Mouse (Mus musculus) liver, embryonic 14.5 days (tissue): ENCODE data around the gene Eng. TPM values are rescaled to one million over a fixed set of nuclear protein-coding genes. Genes with fewer than 3 reads are reported as not detected.

Source experiments
- ATAC-seq: fragments of 200-750 bp; cut with Nextera tagmentation; 2 replicates; pipeline ENCODE4 v1.8.0; 2017; ENCODE audit warnings: moderate number of reproducible peaks, mild to moderate bottlenecking, moderate library complexity; ENCODE audit not compliant: insufficient read depth
- DNase-seq, 3 experiments: peaks; one replicate each; pipeline ENCODE4 v3.0.0-alpha.2; 2012 to 2013; ENCODE audit warnings: low read depth in 3 of 3, low spot score in 3 of 3
- H3K27ac ChIP-seq: fragments of 300-500 bp; sonication (generic); 2 replicates; pipeline ENCODE4 v1.5.1; 2014; ENCODE audit warnings: moderate library complexity, mild to moderate bottlenecking, control low read depth, inconsistent platforms
- H3K27me3 ChIP-seq: fragments of 300-500 bp; sonication (generic); 2 replicates; pipeline ENCODE4 v1.6.1; 2014; ENCODE audit warnings: mild to moderate bottlenecking, low read length, moderate library complexity; ENCODE audit not compliant: control insufficient read depth, insufficient read depth
- H3K36me3 ChIP-seq: fragments of 300-500 bp; sonication (generic); replicated peaks from 2 replicates; pipeline ENCODE4 v1.6.1; 2014; ENCODE audit warnings: low read depth; ENCODE audit not compliant: control insufficient read depth, insufficient read depth
- H3K4me1 ChIP-seq, 2 experiments: fragments of 200-500 bp in 1 of 2; fragments of 300-500 bp in 1 of 2; sonication (generic) in 1 of 2; replicated peaks; 2 replicates each; pipeline ENCODE4 v1.6.1; 2012 to 2014; ENCODE audit warnings: antibody characterized with exemption in 1 of 2, inconsistent platforms in 1 of 2, low read length in 1 of 2; ENCODE audit not compliant: control insufficient read depth in 2 of 2, insufficient read depth in 2 of 2
- H3K4me2 ChIP-seq: fragments of 300-500 bp; sonication (generic); 2 replicates; pipeline ENCODE4 v1.6.1; 2014; ENCODE audit warnings: low read depth, mild to moderate bottlenecking, control low read depth, moderate library complexity
- H3K4me3 ChIP-seq, 2 experiments: fragments of 200-500 bp in 1 of 2; fragments of 300-500 bp in 1 of 2; sonication (generic) in 1 of 2; 2 replicates each; pipeline ENCODE4 v1.5.1; 2012 to 2014; ENCODE audit warnings: low read depth in 2 of 2, low read length in 2 of 2, mild to moderate bottlenecking in 2 of 2, control low read depth in 1 of 2, inconsistent platforms in 1 of 2, moderate library complexity in 1 of 2; ENCODE audit not compliant: insufficient read depth in 1 of 2
- H3K9ac ChIP-seq: fragments of 300-500 bp; sonication (generic); replicated peaks from 2 replicates; pipeline ENCODE4 v1.6.1; 2014; ENCODE audit warnings: mild to moderate bottlenecking, control low read depth, moderate library complexity
- H3K9me3 ChIP-seq: fragments of 300-500 bp; sonication (generic); 2 replicates; pipeline ENCODE4 v1.6.1; 2016; ENCODE audit warnings: low read length, mixed read lengths; ENCODE audit not compliant: control insufficient read depth
- CTCF ChIP-seq: IDR thresholded peaks from 2 replicates; pipeline ENCODE4 v1.5.1; 2016; ENCODE audit warnings: antibody characterized with exemption, low read depth, control low read depth
- EP300 ChIP-seq: IDR thresholded peaks from 2 replicates; pipeline ENCODE4 v1.6.1; 2016; ENCODE audit warnings: antibody characterized with exemption, low read depth
- WGBS: fragments of 180-500 bp; shearing (Covaris S2); extraction: QIAGEN DNeasy Blood & Tissue Kit; methylation state at CpG from one replicate; pipeline ENCODE4 v1.1.7; 2014; ENCODE audit not compliant: insufficient replicate concordance; 5-methylcytosine and 5-hydroxymethylcytosine counted together
- polyA plus RNA-seq, 2 experiments: library from polyadenylated mRNA; depleted of rRNA in 1 of 2; stranded (reverse) in 1 of 2; unstranded in 1 of 2; fragments of >200 nt; fragmentation: Nextera tagmentation in 1 of 2; extraction: Ambion mirVana in 1 of 2; gene quantifications; 2 replicates each; pipeline versions ENCODE4 v1.2.1 to v1.2.3; 2012 to 2014

The Eng gene
- polyA plus RNA-seq, 2 experiments, result 13.9 to 15.4 TPM

DNA sequence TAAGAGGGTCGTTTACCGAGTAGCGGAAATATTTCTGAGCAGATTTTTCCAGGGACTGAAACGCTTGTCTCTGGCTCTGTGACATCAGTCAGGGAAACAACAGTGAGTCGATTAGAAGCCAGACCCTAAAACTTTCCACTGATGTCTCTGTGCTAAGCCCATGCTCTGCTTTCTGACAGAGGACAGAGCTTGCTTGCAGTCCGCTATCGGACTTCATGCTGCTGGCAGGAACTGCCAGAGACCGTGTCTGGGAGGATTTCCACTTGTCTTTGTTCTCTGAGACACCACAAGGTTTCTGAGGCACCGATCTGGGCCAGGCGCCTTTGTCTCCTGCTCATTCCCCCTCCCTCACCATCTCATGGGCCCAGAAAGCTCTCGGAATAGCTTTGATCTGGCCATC lies 21.4 kb downstream of the Eng start:
- WGBS, result 63% methylated on average over 11 of the region's 11 CpGs

DNA sequence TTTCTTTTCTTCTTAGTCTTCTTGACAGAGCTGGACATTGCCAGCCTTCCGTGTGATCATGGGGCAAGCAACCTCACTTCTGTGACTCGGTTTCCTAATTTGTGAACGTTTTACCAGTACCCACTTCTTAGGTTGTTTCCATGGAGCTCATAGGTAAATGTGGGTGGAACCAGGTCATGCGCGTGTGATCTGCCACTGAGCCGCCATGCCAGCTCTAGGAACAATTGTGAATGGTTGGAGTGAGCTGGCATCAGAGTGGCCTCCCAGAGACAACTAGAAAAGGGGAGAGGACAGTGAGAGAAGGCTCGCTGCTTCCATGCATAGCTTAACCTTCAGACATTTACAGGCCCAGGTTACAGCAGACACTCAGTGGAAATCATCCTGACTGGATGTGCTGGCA lies 21.8 kb downstream of the Eng start:
- Histone ChIP-seq H3K4me2 (no peak overlapping the region), H3K9me3 (no peaks in the 10 kb centered on the region), H3K36me3 (no peaks in the 10 kb centered on the region), H3K4me3 (no peak overlapping the region), H3K9ac (no peak overlapping the region), H3K4me1 (peaks cover 2 to 19% of the 10 kb centered on the region in 2 experiments), H3K27ac (no peak overlapping the region), H3K27me3 (no peaks in the 10 kb centered on the region)
- 82% methylated on average over 7 of the region's 7 CpGs for WGBS
- ATAC-seq, result no peak
- DNase-seq, result no peak
- TF ChIP-seq CTCF (no peak), EP300 (no peak)

More for the DNA sequence above, 21.4 kb downstream of the Eng start:
- no peaks in the 10 kb centered on the region for H3K27me3 ChIP-seq
- no peaks in the 10 kb centered on the region for H3K36me3 ChIP-seq
- no peak for ATAC-seq
- DNase-seq, result no peak
- H3K4me3 ChIP-seq, result no peak overlapping the region
- H3K4me1 ChIP-seq, result peaks cover 0 to 15% of the 10 kb centered on the region in 2 experiments; a peak in 3 of 4 replicates
- H3K27ac ChIP-seq, result no peak overlapping the region
- no peak for TF ChIP-seq CTCF
- TF ChIP-seq EP300, result no peak
- H3K9ac ChIP-seq, result no peak overlapping the region
- no peak overlapping the region for H3K4me2 ChIP-seq
- H3K9me3 ChIP-seq, result no peaks in the 10 kb centered on the region

DNA sequence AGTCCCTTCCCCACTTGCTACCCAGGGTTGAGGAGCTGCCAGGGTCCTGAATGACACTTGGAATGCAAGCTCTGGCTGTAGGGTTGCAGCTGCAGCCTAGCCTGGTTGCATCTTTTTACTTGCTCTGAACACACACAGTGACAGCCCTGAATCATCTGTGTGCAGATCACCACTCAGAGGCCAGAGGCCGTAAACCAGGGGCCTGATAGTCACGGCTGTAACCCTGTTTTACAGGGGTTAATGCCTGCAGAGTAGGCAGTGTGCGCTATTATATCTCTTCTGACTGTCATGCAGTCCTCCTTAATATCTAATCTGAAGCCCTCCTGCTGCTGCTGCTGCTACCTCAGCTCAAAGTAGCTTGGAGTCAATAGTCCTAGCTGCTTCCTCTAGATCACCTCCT lies 23.5 kb downstream of the Eng start:
- Histone ChIP-seq H3K27ac (no peak overlapping the region), H3K36me3 (no peaks in the 10 kb centered on the region), H3K4me2 (no peak overlapping the region), H3K9ac (no peak overlapping the region), H3K4me1 (peaks cover 6 to 24% of the 10 kb centered on the region in 2 experiments), H3K4me3 (no peak overlapping the region), H3K27me3 (no peaks in the 10 kb centered on the region), H3K9me3 (no peaks in the 10 kb centered on the region)
- 18% methylated on average over 3 of the region's 3 CpGs for WGBS
- DNase-seq, result no peak
- peak; percentile 69 for ATAC-seq
- TF ChIP-seq CTCF (no peak), EP300 (peak; percentile 25; the same call in 1 of the 2 replicates)

DNA sequence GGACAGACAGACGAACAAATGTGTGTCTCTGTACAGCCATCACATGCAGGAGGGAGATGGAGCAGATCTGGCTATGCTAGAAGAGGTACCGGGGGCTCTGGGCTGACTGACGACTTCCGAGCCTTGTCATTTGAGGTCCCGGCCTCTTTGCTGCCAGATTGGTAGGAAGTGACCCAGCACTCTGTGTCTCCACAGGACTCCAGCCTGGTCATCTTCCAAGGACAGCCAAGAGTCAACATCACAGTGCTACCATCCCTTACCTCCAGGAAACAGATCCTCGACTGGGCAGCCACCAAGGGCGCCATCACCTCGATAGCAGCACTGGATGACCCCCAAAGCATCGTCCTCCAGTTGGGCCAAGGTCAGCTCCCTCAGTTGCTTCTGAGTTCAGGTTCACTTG lies 24.8 kb downstream of the Eng start:
- no peaks in the 10 kb centered on the region for H3K27me3 ChIP-seq
- no peak overlapping the region for H3K4me3 ChIP-seq
- H3K9me3 ChIP-seq, result no peaks in the 10 kb centered on the region
- DNase-seq (no peak), ATAC-seq (no peak)
- H3K36me3 ChIP-seq, result no peaks in the 10 kb centered on the region
- peaks cover 6 to 21% of the 10 kb centered on the region in 2 experiments for H3K4me1 ChIP-seq
- no peak overlapping the region for H3K27ac ChIP-seq
- 76% methylated on average over 9 of the region's 9 CpGs for WGBS
- no peak overlapping the region for H3K4me2 ChIP-seq
- no peak overlapping the region for H3K9ac ChIP-seq
- no peak for TF ChIP-seq CTCF
- no peak for TF ChIP-seq EP300

DNA sequence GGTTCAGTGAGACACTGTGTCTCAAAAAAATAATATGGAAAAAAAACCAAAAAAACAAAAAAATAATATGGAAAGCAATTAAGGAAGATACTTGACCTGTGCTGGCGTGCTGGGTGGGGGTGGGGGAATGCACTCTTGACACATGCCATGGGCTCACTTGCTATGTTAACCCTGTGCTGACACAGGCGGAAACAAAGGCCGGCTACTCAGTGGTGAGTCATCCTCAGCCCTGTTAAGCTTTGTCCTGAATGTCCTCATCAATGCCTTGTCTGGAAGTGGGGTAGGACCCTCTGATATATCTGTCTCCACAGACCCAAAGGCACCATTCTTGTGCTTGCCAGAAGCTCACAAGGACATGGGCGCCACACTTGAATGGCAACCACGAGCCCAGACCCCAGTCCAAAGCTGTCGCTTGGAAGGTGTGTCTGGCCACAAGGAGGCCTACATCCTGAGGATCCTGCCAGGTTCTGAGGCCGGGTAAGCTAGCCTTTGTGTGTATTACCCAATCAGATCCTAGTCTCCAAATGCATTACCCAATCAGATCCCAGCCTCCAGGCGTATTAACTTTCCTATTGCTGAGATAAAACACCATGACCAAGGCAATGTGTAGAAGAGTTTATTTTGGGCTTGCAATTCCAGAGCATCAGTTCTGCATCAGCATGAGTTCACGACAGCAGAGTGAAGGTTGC lies 25.7 kb downstream of the Eng start:
- TF ChIP-seq CTCF, result no peak
- TF ChIP-seq EP300, result no peak
- no peak overlapping the region for H3K4me2 ChIP-seq
- no peak overlapping the region for H3K27ac ChIP-seq

More for the DNA sequence above, 25.7 kb downstream of the Eng start:
- Histone ChIP-seq H3K27me3 (no peaks in the 10 kb centered on the region), H3K9ac (no peak overlapping the region), H3K9me3 (no peaks in the 10 kb centered on the region), H3K4me1 (peaks cover 6 to 21% of the 10 kb centered on the region in 2 experiments), H3K4me3 (no peak overlapping the region), H3K36me3 (no peaks in the 10 kb centered on the region)
- ATAC-seq (no peak), DNase-seq (no peak)
- 69% methylated on average over 9 of the region's 9 CpGs for WGBS
